Mouse (Mus musculus) brain, embryonic 18.5 days (tissue): ENCODE results near the gene Klhl32.

Source experiments
- DNase-seq: peaks from one replicate; pipeline ENCODE4 v3.0.0-alpha.2; 2012; ENCODE audit warnings: low read depth, low spot score

Gene Klhl32

DNA sequence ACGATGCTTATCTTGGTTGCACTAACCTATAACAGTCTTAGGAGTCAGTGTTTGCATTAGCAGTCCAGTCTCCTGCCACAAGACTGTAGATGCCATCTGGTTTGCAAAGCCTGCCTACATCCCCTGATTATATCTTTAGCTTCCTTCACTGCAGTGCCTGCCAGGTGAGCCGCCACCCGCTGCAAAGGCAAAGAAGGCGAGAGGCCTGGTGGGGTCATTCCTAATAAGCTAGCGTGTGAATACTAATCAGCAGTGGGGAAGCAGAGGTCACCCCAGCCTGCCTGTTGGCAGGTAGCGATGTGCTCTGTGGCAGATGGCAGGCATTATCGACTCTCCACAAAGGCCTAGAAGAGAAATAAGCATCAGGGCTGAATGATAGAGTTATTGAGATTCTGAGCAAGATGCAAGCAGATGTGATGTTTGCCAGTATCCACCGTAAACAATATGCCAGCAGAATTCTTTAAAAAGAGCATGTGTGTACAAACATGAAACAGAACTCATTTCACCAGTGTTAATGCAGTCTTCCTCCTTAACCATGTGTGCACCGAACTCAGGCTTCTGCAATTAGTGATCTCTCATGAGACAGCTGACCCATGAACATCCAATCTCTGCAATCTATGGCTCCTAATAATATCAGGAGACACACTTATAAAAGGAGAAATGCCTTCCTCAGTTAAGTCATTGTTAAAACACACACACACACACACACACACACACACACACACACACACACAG is 219.6 kb downstream of the Klhl32 start:
- no peak for DNase-seq

DNA sequence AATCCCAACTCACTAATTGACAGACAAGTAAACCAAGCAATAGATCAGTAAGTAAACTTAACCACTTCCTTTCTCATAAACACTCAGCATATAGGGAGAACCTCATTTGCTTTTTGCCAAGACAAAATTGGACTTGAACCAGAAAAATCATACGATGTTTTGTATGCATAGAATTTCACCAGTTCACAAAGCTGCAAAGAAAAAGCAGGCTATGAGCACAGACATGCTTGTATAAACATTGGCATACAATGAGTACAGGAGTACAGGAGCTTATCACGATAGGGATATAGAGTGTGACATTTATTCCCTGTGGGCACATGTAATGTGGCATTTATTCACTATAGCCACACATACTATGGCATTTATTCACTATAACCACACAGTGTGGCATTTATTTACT is 220.5 kb downstream of the Klhl32 start:
- DNase-seq, result no peak

GRCm38 (mm10) chr4:24627871-24628270 is 223.1 kb downstream of the Klhl32 start:
- no peak for DNase-seq

DNA sequence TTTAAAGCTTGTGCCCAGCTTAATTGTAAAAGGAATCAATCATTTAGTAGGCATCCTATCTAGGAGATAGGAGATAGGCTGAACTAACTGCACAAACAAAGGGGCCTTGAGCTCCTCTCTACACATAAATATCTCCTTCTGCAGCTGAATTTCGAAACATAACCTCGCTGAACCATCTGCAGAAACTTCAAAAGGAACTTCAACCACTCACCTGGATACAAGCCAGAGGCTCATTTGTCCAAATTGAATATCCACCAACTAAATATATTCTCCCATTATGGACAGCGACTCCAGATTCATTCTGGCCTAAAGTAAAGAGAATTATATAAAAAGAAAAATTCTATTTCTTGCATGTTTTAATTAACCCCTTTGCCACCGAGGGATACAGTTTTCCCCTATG is 224.2 kb downstream of the Klhl32 start:
- no peak for DNase-seq

DNA sequence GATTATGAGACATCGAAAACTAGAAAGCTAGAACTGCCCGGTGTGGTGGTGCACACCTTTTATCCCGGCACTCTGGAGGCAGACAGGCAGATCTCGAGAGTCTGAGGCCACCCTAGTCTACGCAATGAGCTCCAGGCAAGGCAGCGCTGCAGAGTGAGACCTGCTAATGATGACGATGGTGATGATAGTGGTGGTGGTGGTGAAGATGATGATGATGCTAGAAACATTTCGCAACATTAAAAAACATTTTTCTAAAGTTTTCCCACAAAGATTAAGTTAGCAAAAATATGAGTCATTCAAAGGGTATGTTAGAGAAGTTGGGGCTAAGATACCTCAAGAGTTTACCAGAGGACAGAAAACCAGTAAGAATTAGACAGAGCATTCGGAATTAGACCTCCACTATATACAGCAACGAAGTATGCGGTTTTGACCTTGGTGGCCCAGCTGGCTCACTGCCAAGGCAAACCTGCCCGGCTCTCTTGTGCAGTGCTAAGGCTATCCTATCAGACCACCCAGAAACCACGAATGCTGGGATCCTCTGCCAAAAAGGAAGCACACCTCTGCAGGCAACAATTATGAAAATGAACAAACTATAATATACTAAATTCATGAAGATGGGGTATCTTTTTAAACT is 224.9 kb downstream of the Klhl32 start:
- no peak for DNase-seq

DNA sequence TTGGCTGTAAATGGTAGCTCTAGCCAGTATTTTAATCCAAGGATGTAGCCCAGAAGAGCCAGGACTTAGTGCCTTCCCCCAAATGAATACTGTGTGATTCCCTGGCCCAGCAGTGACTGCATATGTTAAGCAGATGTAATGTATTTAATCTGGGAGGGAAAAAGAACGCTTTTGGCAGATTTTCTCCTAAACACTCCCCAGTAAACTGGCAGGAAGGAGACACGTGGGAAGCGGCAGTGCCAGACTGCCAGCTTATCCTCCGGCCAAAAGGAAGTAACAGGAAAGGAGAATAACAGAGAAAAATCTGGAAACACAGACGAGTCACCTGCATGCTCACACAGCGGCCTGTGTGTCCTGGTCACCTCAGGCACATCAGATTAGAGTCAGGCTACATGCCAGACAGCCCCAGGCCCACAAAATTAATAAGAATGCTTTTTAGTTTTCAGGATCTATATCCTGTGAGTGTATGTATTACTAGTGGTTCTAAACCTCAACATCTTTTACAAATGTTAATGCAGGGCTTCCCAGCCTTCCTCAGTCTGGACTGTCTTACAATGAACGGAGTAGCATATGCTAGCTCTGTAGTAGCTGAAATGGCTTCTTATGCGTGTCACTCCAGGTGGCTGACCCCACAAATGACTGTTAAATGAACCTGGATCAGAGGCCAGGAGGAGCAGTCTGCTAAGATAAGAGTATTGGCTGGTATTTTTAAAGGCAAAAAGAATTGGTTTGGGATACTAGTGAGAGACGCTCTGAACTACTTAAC is 229.3 kb downstream of the Klhl32 start:
- DNase-seq, result peak; percentile 45

- DNase-seq, result no peak
Measured at GRCm38 (mm10) chr4:24620440-24620839, 230.5 kb downstream of the Klhl32 start.

GRCm38 (mm10) chr4:24620005-24620404 is 230.9 kb downstream of the Klhl32 start:
- no peak for DNase-seq

DNA sequence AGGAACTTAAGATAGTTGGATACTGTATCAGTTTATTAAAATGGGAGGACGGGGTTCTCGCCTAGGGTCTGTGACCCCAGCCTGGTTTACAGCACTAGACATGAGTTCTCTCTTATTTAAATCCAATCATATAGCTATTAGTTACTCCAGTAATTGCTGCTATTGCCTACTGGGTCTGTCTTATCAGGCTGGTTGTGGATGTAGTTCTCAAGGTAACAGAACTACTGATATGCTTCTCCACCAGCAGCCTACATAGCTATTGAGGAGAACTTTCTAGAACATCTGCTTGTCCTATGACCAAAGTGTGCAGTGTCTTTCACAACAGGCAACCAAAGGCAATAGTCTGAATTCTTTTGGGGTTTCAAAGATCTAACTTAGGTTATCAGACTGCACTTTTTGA is 241.4 kb downstream of the Klhl32 start:
- DNase-seq, result no peak

DNA sequence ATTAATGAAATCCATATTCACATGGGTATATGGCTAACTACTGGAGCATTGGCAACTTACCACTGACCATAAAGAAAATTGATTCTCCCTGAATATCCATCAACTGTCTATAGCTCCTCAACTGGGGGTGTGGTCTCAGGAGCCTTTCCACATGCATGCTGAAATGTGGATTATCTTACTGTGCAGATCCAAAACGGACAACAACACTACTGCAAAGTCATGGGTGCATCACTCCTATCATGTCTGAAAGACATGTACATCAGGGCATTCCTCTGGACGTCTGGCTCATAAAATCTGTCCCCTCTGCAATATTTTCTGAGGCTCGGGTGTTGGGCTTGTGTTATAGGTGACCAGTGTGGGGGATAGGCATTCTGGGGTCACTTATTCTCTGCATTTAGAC is 241.8 kb downstream of the Klhl32 start:
- DNase-seq, result no peak

DNA sequence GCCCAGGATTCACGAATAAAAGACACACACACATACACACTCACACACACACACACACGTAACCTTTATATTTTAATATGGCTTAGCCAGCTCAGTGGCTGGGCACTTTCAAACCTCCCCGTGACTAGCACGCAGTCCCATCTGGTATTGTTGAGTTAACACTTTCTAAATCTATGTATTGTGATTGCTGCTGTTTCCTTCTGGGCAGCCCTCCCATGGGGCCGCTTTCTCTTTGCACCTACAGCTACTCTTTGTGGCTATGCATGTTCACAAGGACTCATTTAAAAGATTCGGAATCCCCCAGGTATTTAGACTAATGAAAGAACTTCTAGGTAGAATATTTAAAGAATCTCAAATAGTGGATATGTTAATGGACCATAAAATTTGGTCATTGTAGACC is 249.2 kb downstream of the Klhl32 start:
- DNase-seq, result no peak

DNA sequence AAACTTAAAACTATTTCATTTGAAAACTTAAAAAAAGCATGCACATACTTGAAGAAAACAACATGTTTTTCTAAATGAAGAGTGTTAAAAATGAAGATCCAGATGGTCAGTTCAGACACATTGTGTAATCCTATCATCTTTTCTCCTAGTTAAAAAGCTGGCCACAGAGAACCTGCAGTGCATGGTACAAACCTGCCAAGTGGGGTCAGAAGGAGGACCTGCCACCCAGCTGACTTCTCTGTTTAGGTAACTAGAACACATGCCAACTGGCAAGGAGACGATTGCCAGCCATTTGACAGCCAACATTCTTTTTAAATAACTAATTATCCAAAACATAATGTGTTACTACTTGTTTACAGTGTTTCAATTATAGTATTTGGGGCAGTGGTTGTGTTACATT is 252.3 kb downstream of the Klhl32 start:
- DNase-seq, result no peak

GRCm38 (mm10) chr4:24596942-24597611 is 253.8 kb downstream of the Klhl32 start:
- no peak for DNase-seq

DNA sequence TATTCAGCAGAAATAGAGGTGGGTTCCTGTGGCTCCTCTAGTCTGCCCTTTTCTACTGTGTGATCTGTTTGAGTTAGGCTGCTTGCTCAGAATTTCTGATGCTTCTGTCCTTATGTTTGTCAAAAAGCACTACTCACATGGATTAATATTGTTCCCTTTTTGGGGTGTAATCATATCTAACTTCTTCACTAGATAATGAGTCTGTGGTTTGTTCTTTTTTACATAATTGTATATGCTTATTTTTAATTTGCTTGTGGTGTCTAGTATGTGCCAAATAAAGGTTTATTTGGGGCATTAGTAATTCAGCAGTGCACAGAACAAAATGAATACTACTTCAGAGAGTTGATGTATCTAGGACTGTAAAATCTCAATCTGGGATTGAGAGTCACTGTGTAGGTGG is 256.1 kb downstream of the Klhl32 start:
- no peak for DNase-seq

DNA sequence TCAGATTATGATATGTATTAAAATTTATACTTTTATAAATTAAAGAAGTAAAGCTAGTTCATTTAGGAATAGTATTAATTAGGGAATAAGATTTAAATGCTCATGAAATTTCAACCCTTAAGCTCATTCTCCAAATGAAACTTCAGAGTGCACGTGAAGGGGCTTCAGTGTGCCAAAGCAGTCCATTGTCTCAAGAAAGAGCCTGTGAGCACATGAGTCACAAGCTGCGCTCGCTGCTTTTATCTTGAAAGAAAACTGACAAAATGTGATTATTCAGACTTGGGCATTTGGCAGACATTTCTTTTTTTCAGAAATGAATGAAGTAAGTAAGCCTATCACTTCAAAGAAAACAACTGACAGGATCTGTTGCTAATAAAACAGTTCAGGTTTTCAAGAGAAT is 266.9 kb downstream of the Klhl32 start:
- DNase-seq, result no peak

GRCm38 (mm10) chr4:24582295-24582694 is 268.6 kb downstream of the Klhl32 start:
- DNase-seq, result no peak

- DNase-seq, result no peak
Measured at GRCm38 (mm10) chr4:24577594-24577993, 273.3 kb downstream of the Klhl32 start.

DNA sequence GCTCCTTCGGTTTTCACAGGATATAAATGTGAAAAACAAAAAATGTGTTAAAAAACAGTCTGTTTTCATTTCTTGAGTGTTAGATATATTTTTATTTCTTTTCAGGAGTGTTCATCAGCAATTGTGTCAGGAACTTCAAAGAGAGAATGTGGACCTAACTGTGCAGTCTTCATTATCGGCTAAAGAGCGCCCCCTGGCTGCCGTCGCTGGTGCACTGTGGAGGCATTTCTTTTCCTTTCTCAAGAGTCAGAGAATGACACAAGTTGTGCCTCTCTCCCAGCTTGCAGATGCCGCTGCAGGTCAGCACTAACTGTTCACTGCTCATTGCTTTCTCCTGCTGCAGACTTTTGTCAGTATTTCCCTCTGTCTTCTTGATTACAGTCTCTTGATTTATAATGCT is 276.6 kb downstream of the Klhl32 start:
- peak; percentile 50 for DNase-seq

- no peak for DNase-seq
Measured at GRCm38 (mm10) chr4:24568989-24569556, 281.9 kb downstream of the Klhl32 start.

DNA sequence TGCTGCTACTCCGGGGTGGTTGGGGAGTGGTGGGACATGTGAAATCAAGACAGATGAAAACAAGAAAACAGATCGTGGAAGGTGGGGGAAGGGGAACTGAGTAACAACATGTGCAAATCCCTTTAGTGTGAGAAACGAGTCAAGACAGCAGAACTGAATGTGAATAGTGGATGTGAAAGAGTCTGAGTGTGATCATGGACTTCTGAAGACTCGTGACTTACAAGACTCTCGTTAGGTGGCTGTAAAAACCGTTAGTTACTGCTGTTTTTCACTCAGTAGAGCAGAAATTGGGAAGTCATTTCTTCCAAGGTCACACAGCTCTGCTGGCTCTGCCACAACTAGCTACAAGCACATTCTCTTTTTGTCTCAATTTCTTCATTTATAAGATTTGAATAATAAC is 282.9 kb downstream of the Klhl32 start:
- DNase-seq, result no peak
